Mouse (Mus musculus) granulocyte monocyte progenitor cell, adult 5-6 weeks (primary cell): ENCODE data around the gene Map2k5. TPM values are rescaled to one million over a fixed set of nuclear protein-coding genes. Genes with fewer than 3 reads are reported as not detected.

Source experiments
- ATAC-seq: replicated peaks from 2 replicates; pipeline ENCODE4 v1.8.0; 2016; ENCODE audit warnings: mild to moderate bottlenecking, moderate TSS enrichment, inconsistent platforms; ENCODE audit not compliant: poor library complexity, severe bottlenecking
- total RNA-seq, 2 experiments: library from RNA; stranded (forward) in 1 of 2; stranded (reverse) in 1 of 2; fragments of 200-712, 200-1000 nt in 1 of 2; fragments of >200 nt in 1 of 2; fragmentation: Nextera tagmentation in 1 of 2; gene quantifications; 2 replicates each; pipeline ENCODE4 v1.2.3; 2014 to 2017

Map2k5 gene
- total RNA-seq, 2 experiments from 2014 or later = 33.0 to 35.3 TPM

DNA sequence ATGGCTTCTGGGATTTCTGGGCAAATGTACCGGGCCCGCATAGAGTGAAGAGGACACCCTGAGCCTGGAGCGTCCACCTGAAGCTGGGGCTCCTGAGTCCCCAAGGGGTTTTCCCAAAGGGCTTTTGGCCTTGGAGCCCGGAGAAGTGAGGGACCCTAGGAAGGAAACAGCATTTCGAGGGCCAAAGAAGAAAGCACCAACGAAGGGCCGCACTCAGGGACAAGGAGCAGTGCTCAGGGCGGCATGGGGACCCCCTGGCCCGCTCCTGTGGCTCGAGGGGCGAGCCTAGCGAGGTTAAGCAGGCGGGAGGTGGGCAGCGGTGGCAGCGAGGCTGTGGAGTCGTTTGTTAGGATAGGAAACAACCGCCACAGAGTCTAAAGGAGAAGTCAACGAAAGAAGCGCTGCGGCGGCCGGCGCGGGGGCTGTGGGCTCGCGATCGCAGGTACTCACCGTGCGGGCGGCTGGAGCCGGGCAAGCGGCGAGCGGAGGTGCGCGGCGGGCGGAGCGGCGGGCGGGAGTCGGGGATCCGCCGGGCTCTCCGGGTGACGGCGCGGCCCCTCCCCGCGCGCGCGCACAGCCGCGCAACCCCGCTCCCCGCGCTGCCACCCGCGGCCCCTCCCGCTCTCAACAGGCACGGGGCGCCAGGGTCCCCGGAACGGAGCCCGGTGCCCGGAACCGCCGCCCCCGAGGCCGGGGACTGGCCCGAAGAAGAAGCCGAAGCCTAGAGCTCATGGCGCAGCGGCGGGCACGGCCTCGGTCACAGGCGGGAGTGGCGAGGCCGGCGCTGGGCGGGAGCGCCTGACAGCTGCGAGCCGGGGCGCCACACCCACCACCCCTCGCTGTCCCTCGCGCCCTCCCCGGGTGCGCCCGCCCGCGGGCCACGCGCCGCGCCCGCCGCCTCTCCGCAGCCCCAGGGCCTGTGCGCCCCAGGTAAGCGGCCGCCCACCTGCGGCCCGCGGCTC, 229.0 kb downstream of the Map2k5 start, which contains the start of gene Skor1:
TSS of gene Skor1 (minus strand) at position 552 of the 962 bp plus-strand sequence.
- ATAC-seq = no peak

DNA sequence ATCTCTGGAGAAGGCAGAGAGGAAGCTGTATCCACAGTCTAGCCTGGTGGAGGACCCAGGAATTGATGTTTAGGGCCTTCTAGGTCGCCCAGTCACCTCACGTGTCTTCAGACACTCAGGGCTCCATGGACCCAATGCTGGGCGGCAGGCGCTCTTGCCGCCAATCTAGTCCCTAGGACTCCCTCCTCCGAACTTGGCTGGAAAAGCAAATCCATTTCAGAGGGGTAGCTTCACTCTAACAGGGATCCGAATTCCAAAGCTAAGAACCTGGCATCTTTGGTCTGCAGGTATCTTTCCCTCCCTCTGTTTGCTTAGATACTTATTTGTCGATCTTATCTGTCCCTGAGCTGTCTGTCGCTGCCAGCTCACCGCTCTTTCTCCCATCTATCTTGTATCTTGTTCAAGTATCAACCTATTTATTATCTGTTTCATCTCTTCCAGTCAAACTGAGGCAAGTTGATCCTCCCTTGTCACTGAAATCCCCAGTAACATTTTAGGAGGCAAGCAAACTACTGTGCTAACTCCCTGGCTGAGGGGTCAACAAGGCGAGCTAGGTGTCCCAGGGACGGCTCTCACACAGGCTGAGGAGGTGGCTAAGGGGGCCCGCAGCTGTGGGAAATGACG, 229.8 kb downstream of the Map2k5 start:
- ATAC-seq = no peak

GRCm38 (mm10) chr9:63147296-63147695, 230.4 kb downstream of the Map2k5 start:
- no peak for ATAC-seq

- no peak for ATAC-seq
Measured at GRCm38 (mm10) chr9:63146856-63147274, 230.8 kb downstream of the Map2k5 start.

- no peak for ATAC-seq
Measured at GRCm38 (mm10) chr9:63146126-63146855, 231.4 kb downstream of the Map2k5 start.

- ATAC-seq = no peak
Measured at GRCm38 (mm10) chr9:63145249-63146125, 232.2 kb downstream of the Map2k5 start.

DNA sequence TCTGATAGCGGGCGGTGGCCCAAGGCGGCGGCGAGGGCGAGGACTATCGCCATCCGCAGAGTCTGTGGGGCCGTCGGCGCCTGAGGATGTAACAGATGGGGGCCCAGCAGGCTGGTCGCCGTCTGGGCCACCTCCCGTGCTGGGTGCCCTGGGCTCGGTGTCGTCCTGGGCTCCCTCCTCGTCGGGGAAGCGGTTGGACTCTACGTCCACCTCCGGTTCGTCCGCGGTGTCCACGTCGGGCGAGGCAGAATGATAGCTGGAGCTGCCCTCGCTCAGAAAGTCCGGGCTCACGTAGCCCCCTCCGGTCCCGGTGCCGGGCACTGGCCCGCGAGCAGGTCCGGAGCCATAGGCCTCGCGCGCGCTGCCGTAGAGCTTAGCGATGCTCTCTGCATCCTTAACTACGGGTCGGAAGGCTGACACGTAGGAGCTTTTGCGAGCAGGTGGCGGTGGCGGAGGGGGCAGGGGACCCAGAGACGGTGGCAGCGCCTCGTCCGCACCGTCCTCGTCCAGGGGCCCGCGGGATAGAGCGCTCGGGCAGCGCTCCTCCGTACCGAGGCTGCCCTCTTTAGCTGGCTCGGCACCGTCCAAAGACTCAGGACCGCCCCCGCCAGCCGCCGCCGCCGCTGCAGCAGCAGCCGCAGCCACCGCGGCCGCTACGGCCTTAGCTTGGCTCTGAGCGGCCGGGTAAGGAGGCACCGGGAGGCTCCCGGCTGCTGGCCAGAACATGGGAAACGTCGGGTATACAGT, 233.0 kb downstream of the Map2k5 start:
- ATAC-seq = no peak

- ATAC-seq = no peak
Measured at GRCm38 (mm10) chr9:63143641-63144501, 233.8 kb downstream of the Map2k5 start.

DNA sequence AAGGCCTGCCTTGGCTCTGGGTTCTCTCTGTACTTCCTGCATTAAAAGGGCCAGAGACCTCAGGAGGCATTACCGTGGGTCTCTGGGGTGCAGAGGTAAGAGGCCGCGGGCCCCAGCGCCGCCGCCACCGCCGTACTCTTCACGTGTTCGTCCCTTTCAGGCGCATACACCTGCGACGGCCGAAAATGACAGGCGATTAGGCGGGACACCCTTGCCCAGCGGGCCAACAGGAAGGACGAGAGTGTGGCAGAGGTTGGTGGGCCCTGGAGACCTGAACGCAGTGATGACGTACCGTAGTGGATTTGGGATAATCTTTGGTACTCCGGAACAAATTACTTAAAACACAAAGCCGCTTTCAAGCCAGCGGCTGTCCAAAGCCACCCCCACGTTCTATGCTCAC, 234.5 kb downstream of the Map2k5 start:
- no peak for ATAC-seq

DNA sequence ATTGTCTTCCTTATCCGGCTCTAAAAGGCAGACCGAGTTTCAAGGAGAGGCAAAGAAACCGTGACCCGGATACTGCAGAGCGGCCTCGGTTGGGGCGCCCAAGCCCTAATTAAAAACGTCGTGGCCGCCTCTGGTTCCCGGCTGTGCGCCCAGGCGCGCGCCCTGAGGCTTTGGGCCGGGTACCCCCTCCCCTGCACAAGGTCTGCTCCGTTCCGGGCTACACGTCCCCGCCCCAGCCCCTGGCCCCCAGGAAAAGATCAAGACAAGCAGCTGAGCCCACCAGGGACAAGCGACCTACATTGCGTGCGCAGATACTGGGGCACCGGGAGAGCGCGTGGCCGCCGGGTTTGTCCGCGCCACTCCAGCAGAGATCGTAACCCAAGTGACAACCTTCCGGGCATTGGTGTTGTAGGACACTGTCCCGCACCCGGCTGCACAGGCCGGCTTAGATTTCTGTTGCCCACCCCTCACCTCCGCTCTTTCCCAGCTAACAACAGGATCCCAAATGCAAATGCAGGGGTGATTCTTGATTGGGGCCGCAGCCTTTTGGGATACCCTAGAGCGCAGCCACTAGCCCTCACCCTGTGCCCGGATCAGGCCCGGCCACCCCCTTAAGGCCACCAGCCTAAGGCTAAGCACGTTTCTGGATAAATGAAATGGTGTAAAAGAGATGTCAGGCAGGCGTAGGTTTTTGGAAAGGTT, 235.2 kb downstream of the Map2k5 start:
- ATAC-seq = no peak

- ATAC-seq = no peak
Measured at GRCm38 (mm10) chr9:63141641-63142334, 235.9 kb downstream of the Map2k5 start.

- no peak for ATAC-seq
Measured at GRCm38 (mm10) chr9:63140211-63140610, 237.5 kb downstream of the Map2k5 start.

DNA sequence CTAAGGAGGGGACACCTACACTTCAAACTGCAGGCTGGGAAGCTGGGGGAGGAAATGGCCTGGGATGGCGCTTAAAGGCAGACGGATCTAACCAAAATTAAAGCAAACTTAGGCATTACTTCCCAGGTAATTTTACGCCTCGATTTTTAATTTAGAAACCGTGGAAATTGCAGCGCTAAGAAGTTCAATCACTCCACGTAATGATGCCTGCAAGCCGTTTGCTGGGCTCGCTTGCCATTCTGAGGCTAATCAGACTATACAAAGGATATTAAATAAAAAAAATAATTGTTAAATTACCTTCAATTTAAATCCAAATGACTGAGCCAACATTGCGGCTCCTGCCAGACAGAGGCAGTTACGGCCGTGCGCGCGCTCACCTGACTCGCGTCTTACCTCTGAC, 238.0 kb downstream of the Map2k5 start:
- ATAC-seq = no peak

DNA sequence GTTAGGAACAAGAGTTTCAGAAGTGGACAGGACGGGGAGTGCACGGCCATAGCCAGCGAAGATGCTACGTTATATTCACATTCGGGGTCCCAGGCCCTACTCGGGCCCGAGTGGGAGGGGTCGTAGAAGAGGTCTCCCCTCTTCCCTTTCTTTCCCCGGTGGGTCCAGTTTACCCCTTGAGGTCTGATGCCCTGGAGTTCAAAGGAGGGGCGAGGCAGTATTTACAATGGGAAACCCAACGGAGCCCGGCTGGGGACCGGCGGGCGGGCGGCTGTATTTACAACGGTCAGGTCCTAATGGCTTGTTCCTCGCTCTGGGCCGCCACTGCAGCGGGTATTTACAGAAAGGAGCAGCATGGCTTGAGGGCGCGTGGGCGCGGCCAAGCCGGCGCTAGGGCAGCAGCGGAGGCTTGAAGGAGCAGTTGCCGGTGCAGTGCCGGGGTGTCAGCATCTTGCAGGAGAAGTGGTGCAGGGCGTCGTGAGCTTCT, 239.2 kb downstream of the Map2k5 start:
- ATAC-seq = no peak

GRCm38 (mm10) chr9:63137615-63137915, 240.1 kb downstream of the Map2k5 start:
- no peak for ATAC-seq

DNA sequence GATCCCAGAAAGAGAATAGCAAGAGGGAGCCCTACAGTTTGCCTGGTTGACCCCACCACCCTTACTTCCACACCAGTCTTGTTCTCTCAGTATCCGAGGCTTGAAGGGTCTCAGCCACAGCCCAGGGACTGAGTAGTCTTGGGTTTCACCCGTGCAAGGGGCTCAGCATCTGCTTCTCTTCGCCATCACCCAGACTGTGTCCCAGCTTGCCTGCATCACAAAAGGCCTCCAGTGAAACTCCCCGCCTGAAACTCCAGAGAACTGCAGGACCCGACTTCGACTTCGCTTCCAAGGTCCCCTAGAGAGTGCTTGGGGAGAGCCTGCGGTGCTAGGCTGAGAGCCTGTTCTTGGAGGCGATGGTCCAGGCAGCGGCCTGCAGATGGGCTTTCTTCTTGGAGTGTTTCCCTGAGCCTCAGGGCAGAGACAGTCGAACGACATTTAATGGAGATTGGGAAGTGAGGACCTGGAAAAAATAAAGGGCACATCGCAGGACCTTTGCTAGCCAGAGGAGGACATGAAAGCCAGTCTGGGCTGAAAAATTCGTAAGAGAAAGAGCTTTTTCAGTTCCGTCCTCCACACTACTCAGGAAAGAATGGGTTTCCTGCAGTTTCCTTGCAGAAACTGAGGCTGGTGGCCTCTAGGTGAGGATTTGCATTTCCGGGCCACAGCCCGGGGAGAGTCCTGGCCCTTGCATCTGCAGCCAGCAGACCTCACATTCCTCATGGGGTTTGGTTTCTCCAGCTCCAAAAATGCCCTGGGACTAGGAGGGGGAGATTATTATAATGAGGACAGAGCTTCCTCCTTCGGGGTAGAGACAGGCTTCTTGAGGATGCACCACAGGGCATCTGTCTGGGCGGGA, 240.7 kb downstream of the Map2k5 start:
- no peak for ATAC-seq
